Mouse (Mus musculus) MEL (cell line): ENCODE results near the gene Ccdc71.

Experiments used
- E2F4 ChIP-seq: IDR thresholded peaks from 2 replicates; pipeline ENCODE4 v1.6.1; 2011; ENCODE audit warnings: low read depth, low read length, improper control_type of control experiment, borderline replicate concordance
- EP300 ChIP-seq, 2 experiments: IDR thresholded peaks; 2 replicates each; pipeline ENCODE4 v1.6.1; 2011; ENCODE audit warnings: improper control_type of control experiment in 2 of 2, low read length in 2 of 2, low read depth in 1 of 2, mild to moderate bottlenecking in 1 of 2
- HCFC1 ChIP-seq: IDR thresholded peaks from 2 replicates; pipeline ENCODE4 v1.6.1; 2012; ENCODE audit warnings: low read depth, mild to moderate bottlenecking, inconsistent platforms, low read length, improper control_type of control experiment, moderate library complexity
- MAX ChIP-seq: IDR thresholded peaks from 2 replicates; pipeline ENCODE4 v1.6.1; 2011; ENCODE audit warnings: low read length, improper control_type of control experiment

DNA sequence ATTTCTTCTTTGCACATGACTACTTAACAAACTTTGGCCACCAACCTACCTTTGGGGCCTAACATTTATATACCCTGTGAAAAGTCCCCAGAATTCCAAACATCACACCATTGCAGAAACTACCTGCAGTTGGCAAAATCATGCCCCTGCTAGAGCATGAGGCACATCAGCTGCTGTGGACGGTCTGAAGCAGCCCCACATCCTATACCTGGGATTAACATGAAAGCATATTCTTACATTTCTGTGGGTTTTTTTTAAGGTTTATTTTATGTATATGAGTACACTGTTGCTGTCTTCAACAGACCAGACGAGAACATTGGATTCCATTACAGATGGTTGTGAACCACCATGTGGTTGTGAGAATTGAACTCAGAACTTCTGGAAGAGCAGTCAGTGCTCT lies 5.9 kb downstream of the Ccdc71 start:
- no peak for TF ChIP-seq E2F4
- TF ChIP-seq MAX: no peak
- no peak for TF ChIP-seq HCFC1
- no peak for TF ChIP-seq EP300 (IDR thresholded peaks at IDR 0.05; ENCODE audit: low read depth in 1 of 2, low read length in 2 of 2)
